Mouse (Mus musculus) forebrain, embryonic 12.5 days (tissue): ENCODE data around the gene Tomm40l. TPM values are rescaled to one million over a fixed set of nuclear protein-coding genes. Genes with fewer than 3 reads are reported as not detected.

Experiments used
- ATAC-seq: fragments of 200-750 bp; cut with Nextera tagmentation; 2 replicates; pipeline ENCODE4 v1.8.0; 2017; ENCODE audit warnings: moderate TSS enrichment; ENCODE audit not compliant: low FRiP score
- H3K27ac ChIP-seq: fragments of 300-500 bp; sonication (generic); 2 replicates; pipeline ENCODE4 v1.5.1; 2016; ENCODE audit warnings: mild to moderate bottlenecking
- H3K27me3 ChIP-seq: fragments of 300-500 bp; sonication (generic); 2 replicates; pipeline ENCODE4 v1.6.1; 2016; ENCODE audit warnings: mild to moderate bottlenecking
- H3K36me3 ChIP-seq: fragments of 300-500 bp; sonication (generic); replicated peaks from 2 replicates; pipeline ENCODE4 v1.6.1; 2016; ENCODE audit warnings: mild to moderate bottlenecking
- H3K4me1 ChIP-seq: fragments of 300-500 bp; sonication (generic); 2 replicates; pipeline ENCODE4 v1.6.1; 2016
- H3K4me2 ChIP-seq: fragments of 300-500 bp; sonication (generic); 2 replicates; pipeline ENCODE4 v1.6.1; 2016; ENCODE audit warnings: mild to moderate bottlenecking, moderate library complexity
- H3K4me3 ChIP-seq: fragments of 300-500 bp; sonication (generic); replicated peaks from 2 replicates; pipeline ENCODE4 v1.5.1; 2016; ENCODE audit warnings: mild to moderate bottlenecking
- H3K9ac ChIP-seq: fragments of 300-500 bp; sonication (generic); 2 replicates; pipeline ENCODE4 v1.6.1; 2016; ENCODE audit warnings: mild to moderate bottlenecking
- H3K9me3 ChIP-seq: fragments of 300-500 bp; sonication (generic); 2 replicates; pipeline ENCODE4 v1.6.1; 2016
- WGBS: fragments of 180-500 bp; shearing (Covaris S2); methylation state at CpG from one replicate; pipeline ENCODE4 v1.1.7; 2016; 5-methylcytosine and 5-hydroxymethylcytosine counted together
- polyA plus RNA-seq: library from polyadenylated mRNA; unstranded; fragments of >200 nt; fragmentation: Nextera tagmentation; extraction: Ambion mirVana; gene quantifications from 2 replicates; pipeline ENCODE4 v1.2.1, GENCODE M21; 2016

Gene Tomm40l
- polyA plus RNA-seq, 1 experiment from 2014 or later: 31.6 TPM

- Histone ChIP-seq H3K27me3 (peaks cover 84% of the 10 kb centered on the region), H3K4me3 (peak overlapping the region; percentile 55)
- ATAC-seq: no peak
These were observed 27.1 kb downstream of the Tomm40l start for GRCm38 (mm10) chr1:171195046-171195822.

DNA sequence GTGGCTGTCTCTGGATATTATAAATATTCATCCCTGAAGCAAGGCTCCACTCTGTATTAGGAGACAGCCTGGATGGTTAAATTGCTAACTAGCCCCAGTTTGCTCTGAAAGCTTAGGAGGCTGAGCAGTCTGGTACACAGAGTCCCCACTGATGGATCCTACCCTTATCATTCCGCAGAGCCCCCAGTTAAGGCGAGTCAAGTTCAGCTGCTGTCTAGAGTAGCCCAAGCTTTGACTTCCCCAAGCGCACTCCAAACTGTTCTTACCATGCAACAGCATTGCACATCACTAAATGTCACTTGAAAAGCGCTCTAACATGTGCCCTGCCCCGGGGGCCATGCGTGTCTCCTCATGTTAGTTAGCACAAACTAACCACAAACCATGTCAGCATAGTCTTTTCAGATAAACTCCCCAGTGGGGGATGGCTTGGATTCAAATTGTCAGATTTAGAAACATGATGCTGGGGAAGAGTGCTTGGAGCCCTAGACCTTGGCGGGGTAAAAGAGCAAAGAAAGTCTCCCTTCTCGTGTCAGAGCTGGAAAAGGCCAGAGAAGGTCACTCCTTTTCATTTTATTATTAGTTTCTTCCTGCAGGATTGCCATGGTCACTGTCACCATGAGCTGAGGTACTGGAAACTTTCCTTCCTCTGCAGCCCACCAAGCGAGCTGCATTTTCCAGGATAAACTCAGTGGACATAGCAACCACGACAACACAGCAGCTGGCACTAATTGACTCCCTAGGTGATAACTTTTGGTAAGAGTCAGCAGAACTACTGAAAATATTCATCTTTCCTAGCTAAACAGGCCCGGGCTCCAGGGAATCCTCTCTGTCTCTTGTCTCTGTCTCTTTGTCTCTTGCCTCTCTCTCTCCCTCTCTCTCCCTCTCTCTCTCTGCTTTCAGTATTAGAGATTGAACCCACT lies 28.1 kb downstream of the Tomm40l start:
- H3K4me2 ChIP-seq: peak overlapping the region; percentile 42
- no peak overlapping the region for H3K9ac ChIP-seq
- H3K27me3 ChIP-seq: peaks cover 77% of the 10 kb centered on the region
- no peak overlapping the region for H3K27ac ChIP-seq
- no peaks in the 10 kb centered on the region for H3K9me3 ChIP-seq
- peaks cover 43% of the 10 kb centered on the region for H3K4me1 ChIP-seq
- 26% methylated on average over 11 of the region's 11 CpGs for WGBS
- H3K4me3 ChIP-seq: no peak overlapping the region
- no peaks in the 10 kb centered on the region for H3K36me3 ChIP-seq
- ATAC-seq: no peak

More at GRCm38 (mm10) chr1:171195046-171195822, 27.1 kb downstream of the Tomm40l start:
- Histone ChIP-seq H3K27ac (no peak overlapping the region), H3K4me1 (peaks cover 35% of the 10 kb centered on the region), H3K9ac (peak overlapping the region; percentile 54; the same call in 1 of the 2 replicates), H3K9me3 (no peaks in the 10 kb centered on the region), H3K36me3 (no peaks in the 10 kb centered on the region), H3K4me2 (peak overlapping the region; percentile 98)
- 4% methylated on average over 20 of the region's 20 CpGs for WGBS

GRCm38 (mm10) chr1:171193093-171193840 lies 29.0 kb downstream of the Tomm40l start:
- Histone ChIP-seq H3K9me3 (no peaks in the 10 kb centered on the region), H3K4me2 (peak overlapping the region; percentile 42), H3K4me3 (peak overlapping the region; percentile 22), H3K36me3 (no peaks in the 10 kb centered on the region), H3K27me3 (peaks cover 70% of the 10 kb centered on the region), H3K9ac (peak overlapping the region; percentile 29; the same call in 1 of the 2 replicates), H3K4me1 (peaks cover 52% of the 10 kb centered on the region), H3K27ac (0 out of 2 replicates have a peak overlapping the region, but pooled peaks have one; percentile 14)
- peak; percentile 60; the same call in 1 of the 2 replicates for ATAC-seq
- WGBS: 3% methylated on average over 18 of the region's 18 CpGs

GRCm38 (mm10) chr1:171192283-171192682 lies 30.0 kb downstream of the Tomm40l start:
- Histone ChIP-seq H3K4me3 (no peak overlapping the region), H3K9ac (no peak overlapping the region), H3K27me3 (peaks cover 63% of the 10 kb centered on the region), H3K27ac (no peak overlapping the region), H3K36me3 (no peaks in the 10 kb centered on the region), H3K4me1 (peaks cover 55% of the 10 kb centered on the region), H3K4me2 (no peak overlapping the region), H3K9me3 (no peaks in the 10 kb centered on the region)
- ATAC-seq: no peak
- 49% methylated on average over 10 of the region's 10 CpGs for whole genome bisulfite sequencing

GRCm38 (mm10) chr1:171190832-171191231 lies 31.5 kb downstream of the Tomm40l start:
- Histone ChIP-seq H3K27me3 (peaks cover 59% of the 10 kb centered on the region), H3K36me3 (no peaks in the 10 kb centered on the region), H3K4me3 (no peak overlapping the region), H3K4me1 (peaks cover 53% of the 10 kb centered on the region), H3K9ac (no peak overlapping the region), H3K4me2 (no peak overlapping the region), H3K9me3 (no peaks in the 10 kb centered on the region), H3K27ac (no peak overlapping the region)
- WGBS: 92% methylated on average over 9 of the region's 9 CpGs
- no peak for ATAC-seq

GRCm38 (mm10) chr1:171189476-171190114 lies 32.7 kb downstream of the Tomm40l start:
- H3K36me3 ChIP-seq: no peaks in the 10 kb centered on the region
- no peak for ATAC-seq
- peak overlapping the region; percentile 50; the same call in 1 of the 2 replicates for H3K27ac ChIP-seq
- H3K9ac ChIP-seq: no peak overlapping the region
- 17% methylated on average over 14 of the region's 14 CpGs for WGBS
- H3K9me3 ChIP-seq: no peaks in the 10 kb centered on the region
- 0 out of 2 replicates have a peak overlapping the region, but pooled peaks have one; percentile 8 for H3K4me2 ChIP-seq
- no peak overlapping the region for H3K4me3 ChIP-seq
- peaks cover 47% of the 10 kb centered on the region for H3K27me3 ChIP-seq
- peaks cover 44% of the 10 kb centered on the region for H3K4me1 ChIP-seq

DNA sequence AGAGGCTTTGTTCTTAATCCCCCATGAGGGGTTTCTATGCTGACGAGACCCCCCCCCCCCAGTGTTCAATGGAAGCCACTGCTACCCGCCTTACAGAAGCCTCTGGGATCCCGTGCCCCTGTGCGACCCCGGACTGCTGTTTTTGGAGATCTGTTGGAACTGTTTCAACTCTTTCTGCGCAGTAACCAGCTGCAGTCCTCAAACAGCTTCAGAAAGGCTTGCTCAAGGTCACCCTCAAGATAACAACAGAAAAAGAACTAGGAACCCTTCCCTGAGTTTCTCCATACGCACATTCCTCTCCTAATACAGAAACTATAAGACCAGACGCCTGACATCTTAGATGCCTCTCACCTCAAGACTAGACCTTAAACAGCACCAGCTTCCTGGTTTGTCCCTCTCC lies 33.3 kb downstream of the Tomm40l start:
- Histone ChIP-seq H3K4me3 (no peak overlapping the region), H3K4me1 (peaks cover 38% of the 10 kb centered on the region)
- no peak for ATAC-seq

GRCm38 (mm10) chr1:171187851-171188700 lies 34.2 kb downstream of the Tomm40l start:
- H3K9ac ChIP-seq: no peak overlapping the region
- peaks cover 32% of the 10 kb centered on the region for H3K27me3 ChIP-seq
- peaks cover 29% of the 10 kb centered on the region for H3K4me1 ChIP-seq
- H3K36me3 ChIP-seq: no peaks in the 10 kb centered on the region
- H3K27ac ChIP-seq: no peak overlapping the region
- no peak overlapping the region for H3K4me2 ChIP-seq
- peak; percentile 28; the same call in 1 of the 2 replicates for ATAC-seq
- no peaks in the 10 kb centered on the region for H3K9me3 ChIP-seq
- 35% methylated on average over 13 of the region's 13 CpGs for WGBS
- no peak overlapping the region for H3K4me3 ChIP-seq

More for the DNA sequence above, 33.3 kb downstream of the Tomm40l start:
- peaks cover 41% of the 10 kb centered on the region for H3K27me3 ChIP-seq
- H3K9me3 ChIP-seq: no peaks in the 10 kb centered on the region
- no peaks in the 10 kb centered on the region for H3K36me3 ChIP-seq
- peak overlapping the region; percentile 50; the same call in 1 of the 2 replicates for H3K27ac ChIP-seq
- WGBS: 10% methylated on average over 8 of the region's 8 CpGs
- H3K9ac ChIP-seq: no peak overlapping the region
- H3K4me2 ChIP-seq: peak overlapping the region; percentile 8; the same call in 1 of the 2 replicates

DNA sequence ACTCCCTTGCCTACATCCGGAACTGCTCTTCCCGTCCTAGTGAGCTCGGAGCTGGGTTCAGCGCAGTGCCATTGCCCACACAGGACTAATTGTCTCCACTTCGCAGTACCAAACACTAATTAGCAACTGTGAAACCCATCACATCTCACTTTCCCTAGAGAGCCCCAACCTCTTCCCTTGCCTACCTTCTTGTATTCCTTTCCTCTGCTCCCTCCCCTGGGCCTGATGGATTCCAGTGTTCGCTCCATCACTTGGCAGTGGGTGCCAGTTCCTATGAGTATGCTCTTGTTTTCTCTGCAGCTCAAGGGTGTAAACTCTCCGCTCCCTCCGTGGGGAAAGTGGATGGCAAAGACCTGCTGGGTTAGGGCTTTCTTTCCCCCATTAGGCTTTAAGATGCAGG lies 36.7 kb downstream of the Tomm40l start:
- no peak overlapping the region for H3K27ac ChIP-seq
- H3K27me3 ChIP-seq: peaks cover 9% of the 10 kb centered on the region; the same call in 1 of the 2 replicates
- no peaks in the 10 kb centered on the region for H3K9me3 ChIP-seq
- H3K36me3 ChIP-seq: no peaks in the 10 kb centered on the region
- no peak overlapping the region for H3K9ac ChIP-seq
- WGBS: 61% methylated on average over 8 of the region's 8 CpGs
- ATAC-seq: no peak
- H3K4me3 ChIP-seq: no peak overlapping the region
- H3K4me1 ChIP-seq: peaks cover 20% of the 10 kb centered on the region
- no peak overlapping the region for H3K4me2 ChIP-seq

- no peak overlapping the region for H3K27ac ChIP-seq
- 0 out of 2 replicates have a peak, but pooled peaks cover 7% of the 10 kb centered on the region for H3K27me3 ChIP-seq
- H3K9ac ChIP-seq: no peak overlapping the region
- H3K36me3 ChIP-seq: no peaks in the 10 kb centered on the region
- no peak overlapping the region for H3K4me3 ChIP-seq
- H3K4me1 ChIP-seq: peaks cover 14% of the 10 kb centered on the region
- no peaks in the 10 kb centered on the region for H3K9me3 ChIP-seq
- H3K4me2 ChIP-seq: no peak overlapping the region
- 89% methylated on average over 7 of the region's 7 CpGs for WGBS
- ATAC-seq: no peak
These were observed 38.0 kb downstream of the Tomm40l start for GRCm38 (mm10) chr1:171184314-171184713.
